Mouse (Mus musculus) midbrain, embryonic 11.5 days (tissue): ENCODE results near the gene Slc18b1. TPM values are rescaled to one million over a fixed set of nuclear protein-coding genes. Genes with fewer than 3 reads are reported as not detected.

Experiments used
- ATAC-seq: fragments of 200-750 bp; cut with Nextera tagmentation; 2 replicates; pipeline ENCODE4 v1.8.0; 2017; ENCODE audit warnings: moderate TSS enrichment, moderate library complexity; ENCODE audit not compliant: low FRiP score
- DNase-seq: peaks from one replicate; pipeline ENCODE4 v3.0.0; 2015; ENCODE audit warnings: low spot score; ENCODE audit errors: missing footprints
- H3K27ac ChIP-seq: fragments of 300-500 bp; sonication (generic); 2 replicates; pipeline ENCODE4 v1.5.1; 2014; ENCODE audit warnings: low read depth, low read length
- H3K27me3 ChIP-seq: fragments of 300-500 bp; sonication (generic); 2 replicates; pipeline ENCODE4 v1.6.1; 2014; ENCODE audit warnings: mild to moderate bottlenecking, low read length, moderate library complexity, mixed read lengths; ENCODE audit not compliant: control insufficient read depth, insufficient read depth
- H3K36me3 ChIP-seq: fragments of 300-500 bp; sonication (generic); 2 replicates; pipeline ENCODE4 v1.6.1; 2014; ENCODE audit warnings: mild to moderate bottlenecking, low read length, moderate library complexity, mixed read lengths; ENCODE audit not compliant: control insufficient read depth, insufficient read depth
- H3K4me1 ChIP-seq: fragments of 300-500 bp; sonication (generic); 2 replicates; pipeline ENCODE4 v1.6.1; 2014; ENCODE audit warnings: low read length; ENCODE audit not compliant: control insufficient read depth, insufficient read depth
- H3K4me2 ChIP-seq: fragments of 300-500 bp; sonication (generic); 2 replicates; pipeline ENCODE4 v1.6.1; 2014; ENCODE audit warnings: mild to moderate bottlenecking, moderate library complexity
- H3K4me3 ChIP-seq: fragments of 300-500 bp; sonication (generic); 2 replicates; pipeline ENCODE4 v1.5.1; 2014; ENCODE audit warnings: low read depth, low read length
- H3K9ac ChIP-seq: fragments of 300-500 bp; sonication (generic); 2 replicates; pipeline ENCODE4 v1.6.1; 2014; ENCODE audit warnings: low read length
- H3K9me3 ChIP-seq: fragments of 300-500 bp; sonication (generic); 2 replicates; pipeline ENCODE4 v1.6.1; 2016; ENCODE audit warnings: low read length; ENCODE audit not compliant: control insufficient read depth
- WGBS: fragments of 180-500 bp; shearing (Covaris S2); extraction: QIAGEN DNeasy Blood & Tissue Kit; methylation state at CpG from one replicate; pipeline ENCODE4 v1.1.7; 2014; 5-methylcytosine and 5-hydroxymethylcytosine counted together
- polyA plus RNA-seq: library from polyadenylated mRNA; unstranded; fragments of >200 nt; fragmentation: Nextera tagmentation; extraction: Ambion mirVana; gene quantifications from 2 replicates; pipeline ENCODE4 v1.2.1, GENCODE M21; 2014

The Slc18b1 gene
- polyA plus RNA-seq, 1 experiment from 2014 or later = 16.6 TPM

DNA sequence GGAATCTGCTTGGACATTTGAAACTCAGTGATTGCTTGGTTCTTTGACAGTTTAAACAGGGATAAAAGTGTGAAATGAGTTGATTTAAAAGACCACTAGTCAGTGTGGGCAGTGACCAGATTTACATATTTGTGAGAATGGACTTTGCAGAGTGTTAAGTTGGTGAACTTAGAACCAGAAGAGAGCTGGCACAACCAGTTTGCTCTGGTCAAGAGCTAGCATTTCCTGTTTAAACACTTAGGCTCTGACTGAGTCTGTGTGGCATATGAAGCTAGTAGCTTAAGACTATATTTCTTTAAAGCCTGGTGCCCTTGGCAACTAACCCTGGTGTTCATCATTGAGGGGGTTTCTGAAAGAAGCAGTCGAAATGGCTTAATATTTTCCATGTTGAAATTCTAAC lies 1.4 kb downstream of the Slc18b1 start:
- Histone ChIP-seq H3K36me3 (peaks cover 2% of the 10 kb centered on the region; the same call in 1 of the 2 replicates), H3K9me3 (no peaks in the 10 kb centered on the region), H3K27me3 (no peaks in the 10 kb centered on the region), H3K4me2 (no peak overlapping the region), H3K4me3 (no peak overlapping the region), H3K27ac (no peak overlapping the region), H3K4me1 (no peaks in the 10 kb centered on the region), H3K9ac (no peak overlapping the region)
- DNase-seq = no peak
- 83% methylated on average over 1 of the region's 1 CpGs for WGBS
- no peak for ATAC-seq

DNA sequence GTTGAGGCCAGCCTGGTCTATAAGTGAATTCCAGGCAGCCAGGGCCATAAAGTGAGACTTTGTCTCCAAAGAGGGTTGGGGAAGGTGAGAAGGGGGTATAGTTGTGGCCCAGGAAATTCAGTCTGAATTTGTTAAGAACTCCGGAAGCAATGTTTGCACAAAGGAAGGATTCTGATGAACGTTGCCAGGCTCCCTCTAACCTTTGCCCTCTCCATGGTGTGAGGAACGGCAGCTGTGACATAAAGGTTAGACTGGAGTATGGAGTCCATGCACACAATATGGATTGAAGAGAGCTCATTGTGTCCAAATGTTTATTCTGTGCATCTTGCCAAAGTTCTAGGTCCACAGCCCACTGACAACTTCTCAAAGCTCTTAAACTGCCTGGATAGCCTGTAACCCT lies 3.1 kb downstream of the Slc18b1 start:
- H3K4me2 ChIP-seq = no peak overlapping the region
- DNase-seq = no peak
- ATAC-seq = no peak
- H3K9me3 ChIP-seq = no peaks in the 10 kb centered on the region
- no peak overlapping the region for H3K4me3 ChIP-seq
- no peak overlapping the region for H3K27ac ChIP-seq
- H3K36me3 ChIP-seq = peaks cover 2% of the 10 kb centered on the region; the same call in 1 of the 2 replicates
- WGBS = 25% methylated on average over 3 of the region's 3 CpGs
- no peaks in the 10 kb centered on the region for H3K4me1 ChIP-seq
- H3K9ac ChIP-seq = no peak overlapping the region
- H3K27me3 ChIP-seq = no peaks in the 10 kb centered on the region

DNA sequence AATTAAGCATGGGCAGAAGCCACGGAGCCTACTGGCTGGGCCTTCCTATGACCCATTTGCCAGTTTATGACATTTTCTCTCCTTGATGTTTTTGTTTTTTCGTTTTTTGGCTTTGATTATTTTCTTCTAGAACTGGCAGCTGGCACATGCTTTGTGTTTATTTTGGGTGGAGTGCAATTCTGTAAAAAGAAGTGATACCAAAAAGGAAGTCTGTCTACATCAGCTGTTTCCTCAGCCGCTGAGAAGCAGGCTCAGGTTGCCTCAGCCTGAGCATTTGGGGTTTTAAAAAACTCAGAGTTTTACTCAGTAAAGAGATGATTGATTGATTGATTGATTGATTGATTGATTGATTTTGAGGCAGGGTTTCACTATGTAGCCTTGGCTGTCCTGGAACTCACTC lies 6.1 kb downstream of the Slc18b1 start:
- Histone ChIP-seq H3K4me1 (no peaks in the 10 kb centered on the region), H3K27ac (no peak overlapping the region), H3K27me3 (no peaks in the 10 kb centered on the region), H3K4me3 (no peak overlapping the region), H3K36me3 (peaks cover 2% of the 10 kb centered on the region; the same call in 1 of the 2 replicates), H3K4me2 (no peak overlapping the region), H3K9me3 (no peaks in the 10 kb centered on the region), H3K9ac (no peak overlapping the region)
- DNase-seq (no peak), ATAC-seq (no peak)
- 72% methylated on average over 3 of the region's 3 CpGs for WGBS

DNA sequence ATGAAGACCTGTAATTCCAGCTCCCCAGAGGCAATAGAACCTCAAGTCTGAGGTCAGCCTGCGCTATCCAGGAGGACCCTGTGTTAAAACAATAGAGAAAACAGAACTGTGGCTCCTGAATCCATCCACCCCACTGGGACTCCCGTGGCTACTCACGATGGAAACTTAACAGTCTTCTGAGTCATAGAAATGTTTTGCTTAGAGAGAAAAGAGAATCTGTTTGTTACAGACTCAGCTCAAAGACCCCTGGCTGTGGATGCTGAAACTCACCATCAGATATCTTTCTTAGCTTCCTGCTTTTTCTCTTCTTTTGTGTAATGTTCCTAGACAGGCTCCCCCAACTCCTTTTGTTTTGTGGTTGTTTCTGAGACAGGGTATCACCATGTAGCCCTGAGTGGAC lies 7.9 kb downstream of the Slc18b1 start:
- H3K4me3 ChIP-seq = no peak overlapping the region
- peaks cover 2% of the 10 kb centered on the region; the same call in 1 of the 2 replicates for H3K36me3 ChIP-seq
- H3K27ac ChIP-seq = no peak overlapping the region
- 62% methylated on average over 3 of the region's 3 CpGs for WGBS
- no peaks in the 10 kb centered on the region for H3K9me3 ChIP-seq
- H3K27me3 ChIP-seq = no peaks in the 10 kb centered on the region
- H3K9ac ChIP-seq = no peak overlapping the region
- ATAC-seq = no peak
- no peaks in the 10 kb centered on the region for H3K4me1 ChIP-seq
- no peak for DNase-seq
- no peak overlapping the region for H3K4me2 ChIP-seq

DNA sequence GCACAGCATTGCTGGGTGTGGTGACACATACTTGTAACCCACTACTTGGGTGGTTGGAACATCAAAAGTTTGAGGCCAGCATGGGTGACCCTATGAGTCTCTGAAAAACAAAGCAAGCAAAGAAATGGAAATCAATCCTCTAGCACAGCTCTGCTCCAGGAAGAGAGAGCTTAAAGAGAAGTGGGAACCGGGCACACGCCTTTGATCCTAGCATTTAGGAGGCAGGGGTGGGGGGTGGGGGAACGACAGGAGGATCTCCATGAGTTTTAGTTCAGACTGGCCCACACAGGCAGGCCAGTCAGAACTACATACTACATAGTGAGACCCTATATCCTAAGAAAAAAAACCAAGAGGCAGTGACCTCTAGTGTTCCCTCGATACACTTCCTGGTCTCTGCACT lies 9.4 kb downstream of the Slc18b1 start:
- ATAC-seq (peak; percentile 57; the same call in 1 of the 2 replicates), DNase-seq (no peak)
- Histone ChIP-seq H3K36me3 (peaks cover 2% of the 10 kb centered on the region; the same call in 1 of the 2 replicates), H3K27ac (no peak overlapping the region), H3K4me1 (no peaks in the 10 kb centered on the region), H3K9ac (no peak overlapping the region), H3K4me3 (no peak overlapping the region), H3K4me2 (no peak overlapping the region), H3K9me3 (no peaks in the 10 kb centered on the region), H3K27me3 (no peaks in the 10 kb centered on the region)
- 15% methylated on average over 4 of the region's 4 CpGs for WGBS

DNA sequence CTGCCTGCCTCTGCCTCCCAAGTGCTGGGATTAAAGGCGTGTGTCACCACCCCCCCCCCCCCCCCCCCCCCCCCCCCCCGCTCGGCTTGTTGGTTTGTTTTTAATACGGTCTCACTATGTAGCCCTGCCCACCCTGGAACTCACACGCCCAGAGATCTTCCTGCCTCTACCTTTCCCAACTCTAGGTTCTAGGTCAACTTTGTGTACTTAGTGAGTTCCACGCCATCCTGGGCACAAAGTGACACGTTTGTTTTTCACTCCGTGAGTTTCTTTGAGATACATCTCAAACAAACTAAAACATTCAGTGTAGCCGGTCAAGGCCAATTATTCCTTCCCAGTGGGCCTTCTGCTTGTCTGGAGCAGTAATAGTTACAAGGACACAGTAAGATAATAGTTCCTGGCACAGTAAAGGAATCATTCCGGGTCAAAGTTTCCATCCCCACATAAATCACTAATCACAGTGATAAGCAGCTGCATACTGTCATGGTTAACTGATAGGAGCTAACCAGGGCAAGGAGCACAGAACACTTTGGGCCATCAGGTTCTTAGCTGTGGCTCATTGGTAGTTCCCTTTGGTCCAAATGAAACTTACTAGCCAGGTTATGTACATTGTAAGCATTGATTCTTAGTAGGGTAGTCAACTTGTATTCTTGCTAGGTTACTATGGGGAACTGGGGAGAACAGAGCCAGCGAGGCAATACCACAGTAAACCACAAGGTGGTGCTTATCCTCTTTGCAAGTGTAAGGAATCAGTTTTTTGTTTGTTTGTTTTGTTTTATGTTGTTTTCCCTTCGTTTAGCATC lies 15.1 kb downstream of the Slc18b1 start:
- no peak overlapping the region for H3K4me3 ChIP-seq
- 82% methylated on average over 9 of the region's 12 CpGs for WGBS
- H3K27me3 ChIP-seq = no peaks in the 10 kb centered on the region
- DNase-seq (peak; percentile 97), ATAC-seq (peak; percentile 31; the same call in 1 of the 2 replicates)
- H3K9ac ChIP-seq = no peak overlapping the region
- no peak overlapping the region for H3K27ac ChIP-seq
- H3K36me3 ChIP-seq = no peaks in the 10 kb centered on the region
- 0 out of 2 replicates have a peak, but pooled peaks cover 2% of the 10 kb centered on the region for H3K4me1 ChIP-seq
- no peaks in the 10 kb centered on the region for H3K9me3 ChIP-seq
- no peak overlapping the region for H3K4me2 ChIP-seq

DNA sequence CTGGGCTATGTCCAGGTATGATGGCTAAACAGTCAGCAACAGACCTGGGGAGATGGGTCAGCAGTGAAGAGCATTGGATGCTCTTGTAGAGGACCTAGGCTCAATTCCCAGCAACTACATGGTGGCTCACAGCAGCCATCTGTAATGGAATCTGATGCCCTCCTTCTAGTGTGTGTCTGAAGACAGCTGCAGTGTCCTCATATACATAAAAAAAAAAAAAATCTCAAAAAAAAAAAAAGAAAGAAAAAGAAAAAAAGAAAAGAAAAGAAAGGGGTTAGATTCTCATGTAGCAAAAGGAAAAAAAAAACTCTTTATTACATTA lies 15.6 kb downstream of the Slc18b1 start:
- H3K27ac ChIP-seq = no peak overlapping the region
- no peaks in the 10 kb centered on the region for H3K27me3 ChIP-seq
- no peak overlapping the region for H3K4me3 ChIP-seq
- no peak for DNase-seq
- no peaks in the 10 kb centered on the region for H3K9me3 ChIP-seq
- no peak overlapping the region for H3K4me2 ChIP-seq
- 0 out of 2 replicates have a peak, but pooled peaks cover 2% of the 10 kb centered on the region for H3K4me1 ChIP-seq
- H3K36me3 ChIP-seq = no peaks in the 10 kb centered on the region
- H3K9ac ChIP-seq = no peak overlapping the region
- 0 out of 2 replicates have a peak, but pooled peaks have one; percentile 36 for ATAC-seq

DNA sequence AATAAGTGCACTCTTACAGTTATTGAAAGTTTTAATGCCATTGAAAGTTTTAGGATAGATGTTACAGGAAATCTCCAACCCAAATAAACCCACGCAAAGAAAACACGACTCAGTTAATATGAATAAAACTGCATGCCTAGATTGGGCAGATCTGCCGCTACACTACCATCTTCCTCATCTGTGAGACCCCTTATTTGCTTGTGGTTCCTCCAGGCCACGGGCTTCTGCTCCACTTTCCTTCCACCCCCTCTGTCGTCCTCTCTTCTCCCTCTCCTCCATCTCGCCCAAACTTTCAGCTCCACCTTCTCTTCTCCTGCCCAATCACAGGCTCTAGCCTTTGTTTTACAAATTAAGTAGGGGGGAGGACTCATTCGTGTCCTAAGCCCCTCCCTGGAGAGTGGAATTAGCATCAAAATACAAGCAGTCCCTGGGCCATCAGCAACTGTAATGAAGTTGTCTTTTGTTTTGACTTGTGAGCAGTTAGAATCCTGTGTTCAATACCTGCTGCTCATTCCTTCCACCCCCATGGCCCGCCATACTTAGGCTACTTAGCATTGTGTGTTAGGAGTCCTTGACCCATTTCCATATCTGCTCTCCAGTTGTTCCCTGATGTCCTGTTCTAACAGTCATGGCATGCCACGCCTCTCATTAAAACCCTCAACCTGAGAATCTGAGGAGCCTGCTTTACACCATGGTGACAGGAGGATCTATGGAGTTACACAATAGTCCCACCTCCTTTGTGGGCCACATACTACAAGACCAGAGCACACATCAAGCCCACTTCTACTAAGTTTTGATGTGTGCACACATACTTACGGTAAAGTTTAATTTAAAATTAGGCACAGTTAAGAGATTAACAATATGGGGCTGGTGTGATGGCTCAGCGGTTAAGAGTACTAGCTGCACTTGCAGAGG lies 16.3 kb downstream of the Slc18b1 start:
- DNase-seq = no peak
- no peaks in the 10 kb centered on the region for H3K27me3 ChIP-seq
- H3K27ac ChIP-seq = no peak overlapping the region
- H3K9ac ChIP-seq = no peak overlapping the region
- no peaks in the 10 kb centered on the region for H3K36me3 ChIP-seq
- no peaks in the 10 kb centered on the region for H3K9me3 ChIP-seq
- 0 out of 2 replicates have a peak, but pooled peaks cover 2% of the 10 kb centered on the region for H3K4me1 ChIP-seq
- WGBS = 47% methylated on average over 11 of the region's 11 CpGs
- no peak overlapping the region for H3K4me3 ChIP-seq
- no peak overlapping the region for H3K4me2 ChIP-seq
- ATAC-seq = peak; percentile 72

DNA sequence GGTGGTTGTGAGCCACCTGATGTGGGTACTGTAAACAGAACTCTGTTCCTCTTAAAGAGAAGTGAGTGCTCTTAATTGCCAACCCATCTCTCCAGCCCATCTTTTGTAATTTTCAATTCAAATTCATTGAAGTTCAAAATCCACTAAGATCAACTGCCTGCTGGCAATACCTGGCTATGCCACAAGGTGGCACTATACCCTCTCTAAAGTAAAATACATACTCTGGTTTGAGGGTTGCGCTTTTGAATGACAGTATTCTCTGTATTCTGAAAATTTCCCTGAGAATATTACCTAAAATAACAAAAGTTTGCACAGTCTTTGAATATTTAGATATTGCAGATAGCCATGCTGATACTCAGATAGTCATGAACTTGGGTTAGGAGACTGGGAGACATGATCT lies 18.4 kb downstream of the Slc18b1 start:
- WGBS = 63% methylated on average over 1 of the region's 1 CpGs
- ATAC-seq = peak; percentile 33; the same call in 1 of the 2 replicates

More for the DNA sequence above, 18.4 kb downstream of the Slc18b1 start:
- H3K9ac ChIP-seq = no peak overlapping the region
- H3K4me2 ChIP-seq = no peak overlapping the region
- peak; percentile 98 for DNase-seq
- no peaks in the 10 kb centered on the region for H3K9me3 ChIP-seq
- H3K36me3 ChIP-seq = no peaks in the 10 kb centered on the region; the same call in 1 of the 2 replicates
- 0 out of 2 replicates have a peak, but pooled peaks cover 2% of the 10 kb centered on the region for H3K4me1 ChIP-seq
- H3K27me3 ChIP-seq = no peaks in the 10 kb centered on the region
- no peak overlapping the region for H3K27ac ChIP-seq
- H3K4me3 ChIP-seq = no peak overlapping the region
